Mouse (Mus musculus) erythroid progenitor cell, adult 5-6 weeks (primary cell): ENCODE measurements around the gene Lamc2. TPM values are rescaled to one million over a fixed set of nuclear protein-coding genes. Genes with fewer than 3 reads are reported as not detected.
A peak's percentile ranks its signal among the peaks of the same experiment; 100 is the strongest.
"Not testable (repeated sequence)": the region's sequence is repeated elsewhere in the genome, so short reads cannot be mapped to it uniquely, and the experiment has no call there.

ENCODE experiments used
- ATAC-seq: replicated peaks from 2 replicates; pipeline ENCODE4 v1.8.0; 2016; ENCODE audit warnings: moderate number of reproducible peaks, mild to moderate bottlenecking, moderate TSS enrichment, inconsistent platforms; ENCODE audit not compliant: poor library complexity, low FRiP score, severe bottlenecking
- total RNA-seq, 2 experiments: library from RNA; stranded (forward) in 1 of 2; stranded (reverse) in 1 of 2; fragments of 150-400 nt in 1 of 2; fragments of 186-747, 209-891 nt in 1 of 2; gene quantifications; 2 replicates each; pipeline versions ENCODE4 v1.2.3 to v1.2.4; 2015 to 2017; ENCODE audit warnings: low replicate concordance in 2 of 2

The Lamc2 gene
- total RNA-seq, 2 experiments from 2014 or later = not detected

DNA sequence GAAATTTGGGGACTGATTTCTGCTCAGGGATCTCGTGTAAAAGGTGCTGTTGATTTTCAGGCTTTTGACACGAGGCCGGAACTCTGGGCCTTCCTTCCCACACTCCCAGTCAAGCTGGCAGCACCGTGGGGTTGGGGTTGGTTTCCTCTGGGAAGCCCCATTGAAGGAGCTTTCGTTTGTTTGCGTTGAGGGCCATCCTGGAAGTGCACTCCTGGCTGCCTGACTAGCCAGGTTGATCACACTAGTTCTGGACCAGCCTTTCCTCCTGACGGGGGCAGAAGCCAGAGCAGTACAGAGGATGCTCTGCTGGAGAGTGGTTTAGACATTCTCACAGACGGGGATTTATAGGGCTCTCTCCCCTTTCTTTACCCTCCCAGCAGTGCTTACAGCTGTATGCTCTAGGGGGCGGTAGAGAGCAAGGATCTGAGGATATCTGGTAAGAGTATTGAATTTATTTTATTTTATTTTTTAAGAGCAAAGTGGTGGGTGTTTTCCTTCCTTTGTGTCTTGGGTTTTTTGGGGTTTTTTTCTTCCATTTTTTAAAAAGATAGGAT lies 84.8 kb downstream of the Lamc2 start:
- no peak for ATAC-seq

DNA sequence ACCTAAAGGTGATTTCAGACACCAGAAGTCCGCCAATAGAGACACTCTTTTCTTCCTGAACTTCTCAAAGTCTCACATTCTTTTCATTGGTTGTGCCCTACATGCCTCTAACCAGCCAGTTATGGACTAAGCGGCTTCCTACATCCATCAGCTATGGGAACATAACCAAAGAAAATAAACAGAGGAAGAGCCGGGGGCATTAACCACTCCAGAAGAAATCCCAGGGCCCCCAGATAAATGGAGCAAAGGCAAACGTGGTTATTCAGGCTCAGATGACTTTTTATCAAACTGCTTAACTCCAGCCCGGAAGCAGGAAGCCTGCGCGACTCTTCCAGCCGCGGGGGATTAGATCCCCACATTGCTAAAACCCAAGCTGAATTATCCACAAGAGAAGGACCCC lies 85.3 kb downstream of the Lamc2 start:
- no peak for ATAC-seq

DNA sequence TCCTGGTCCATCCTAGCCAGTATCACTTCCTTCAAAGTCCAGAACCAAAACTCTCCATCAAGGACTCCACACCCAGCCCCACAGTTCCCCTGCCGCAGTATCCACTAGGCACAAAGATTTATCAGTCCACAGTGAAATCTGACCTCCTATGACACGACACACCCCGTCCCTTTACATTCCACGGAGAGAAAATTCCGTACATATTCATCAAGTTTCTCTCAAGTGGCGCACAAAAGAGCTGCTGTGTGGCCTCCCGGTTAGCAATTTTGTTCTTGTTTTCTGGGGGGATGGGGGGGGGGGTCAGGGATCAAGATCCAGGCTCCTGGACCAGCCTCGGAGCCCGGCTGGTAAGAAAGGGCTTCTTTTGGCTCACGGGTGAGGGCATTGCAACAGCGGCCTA lies 87.7 kb downstream of the Lamc2 start:
- ATAC-seq = no peak

DNA sequence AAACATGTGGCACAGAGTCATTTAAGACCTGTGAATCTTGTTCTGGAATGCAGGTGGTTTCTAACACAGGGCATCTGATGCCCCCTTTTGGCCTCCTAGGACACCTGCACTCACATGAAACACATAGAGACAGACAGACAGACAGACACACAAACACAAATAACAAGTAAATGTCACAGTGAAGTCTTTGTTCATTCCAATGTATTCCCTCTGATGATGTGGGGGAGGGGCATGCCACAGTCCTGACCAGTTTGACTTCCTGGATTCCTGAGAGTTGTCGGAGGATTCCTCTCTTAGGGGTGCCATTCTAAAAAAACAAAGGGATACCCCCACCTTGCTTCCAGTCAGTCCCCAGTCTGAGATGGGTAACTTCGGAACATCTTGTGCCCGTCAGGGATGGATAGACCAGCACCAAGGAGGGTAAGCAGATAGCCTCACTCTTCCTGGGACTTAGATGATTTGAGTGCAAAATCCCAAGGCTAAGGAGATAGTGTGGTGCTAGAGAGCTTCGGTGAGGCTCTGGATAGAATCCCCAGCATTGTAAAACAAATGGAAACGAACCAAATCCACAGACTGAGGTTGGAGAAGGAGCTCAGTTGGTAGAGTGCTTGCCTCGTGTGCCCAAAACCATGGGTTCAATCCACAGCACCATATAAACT lies 89.1 kb downstream of the Lamc2 start:
- no peak for ATAC-seq

DNA sequence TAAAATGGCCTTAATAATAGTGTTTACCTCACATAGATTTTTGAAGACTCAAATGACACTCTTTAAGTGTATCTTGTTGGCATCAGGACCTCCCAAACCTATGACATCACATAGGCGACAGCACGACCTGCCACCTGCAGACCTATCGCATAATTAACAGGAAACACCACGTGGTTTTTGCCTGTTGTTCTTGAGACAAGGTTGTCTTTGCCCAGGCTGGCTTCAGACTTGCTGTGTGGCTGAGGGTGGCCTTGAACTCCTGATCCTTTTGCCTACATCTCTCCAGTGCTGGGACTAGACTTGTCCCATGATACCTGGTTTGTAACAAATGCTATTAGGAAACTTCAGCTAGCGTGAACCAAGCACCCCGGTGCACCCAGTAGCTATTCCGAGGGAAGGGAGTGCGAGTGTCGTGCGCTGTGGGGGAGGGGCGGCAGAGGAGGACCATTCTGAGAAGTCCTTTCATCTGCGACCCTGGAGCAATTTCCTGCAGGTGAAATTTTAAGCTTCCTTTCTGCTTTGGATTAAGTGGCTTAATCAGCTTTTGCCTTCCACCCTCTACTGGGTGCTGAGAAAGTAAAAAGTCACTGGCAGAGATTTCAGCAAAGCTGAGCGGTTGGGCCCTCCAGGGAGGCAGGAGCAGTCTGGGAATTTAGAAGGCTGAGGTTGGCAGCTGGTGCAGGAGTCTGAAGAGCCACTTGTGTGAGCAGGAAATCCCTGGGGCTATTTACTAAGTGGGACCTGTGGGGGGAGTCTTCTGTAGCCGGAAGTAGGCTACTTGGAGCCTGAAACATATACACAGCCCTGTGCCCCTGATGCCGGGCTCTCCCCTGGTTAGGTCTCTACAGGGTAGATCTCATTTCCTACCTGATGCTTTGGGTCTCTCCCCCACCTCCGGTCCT lies 90.2 kb downstream of the Lamc2 start:
- no peak for ATAC-seq

DNA sequence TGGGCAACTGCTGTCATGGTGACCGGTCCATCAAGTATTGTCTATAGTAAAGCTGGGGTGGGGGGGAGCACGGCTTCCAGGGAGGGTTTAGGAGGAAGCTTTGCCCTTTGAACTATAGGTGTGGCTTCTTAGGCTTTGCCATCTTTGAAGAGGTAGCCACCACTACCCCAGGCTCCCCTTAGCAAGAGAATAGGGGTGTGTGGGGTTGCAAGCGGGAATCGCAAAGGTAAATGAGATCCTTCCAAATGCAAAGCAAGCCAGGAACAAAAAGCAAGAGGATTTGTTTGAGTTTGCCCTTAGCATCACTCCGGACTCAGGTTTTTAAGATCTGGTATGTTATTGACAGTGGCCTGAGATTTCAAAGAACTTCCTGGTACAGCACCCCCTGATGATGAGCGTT lies 90.9 kb downstream of the Lamc2 start:
- no peak for ATAC-seq

DNA sequence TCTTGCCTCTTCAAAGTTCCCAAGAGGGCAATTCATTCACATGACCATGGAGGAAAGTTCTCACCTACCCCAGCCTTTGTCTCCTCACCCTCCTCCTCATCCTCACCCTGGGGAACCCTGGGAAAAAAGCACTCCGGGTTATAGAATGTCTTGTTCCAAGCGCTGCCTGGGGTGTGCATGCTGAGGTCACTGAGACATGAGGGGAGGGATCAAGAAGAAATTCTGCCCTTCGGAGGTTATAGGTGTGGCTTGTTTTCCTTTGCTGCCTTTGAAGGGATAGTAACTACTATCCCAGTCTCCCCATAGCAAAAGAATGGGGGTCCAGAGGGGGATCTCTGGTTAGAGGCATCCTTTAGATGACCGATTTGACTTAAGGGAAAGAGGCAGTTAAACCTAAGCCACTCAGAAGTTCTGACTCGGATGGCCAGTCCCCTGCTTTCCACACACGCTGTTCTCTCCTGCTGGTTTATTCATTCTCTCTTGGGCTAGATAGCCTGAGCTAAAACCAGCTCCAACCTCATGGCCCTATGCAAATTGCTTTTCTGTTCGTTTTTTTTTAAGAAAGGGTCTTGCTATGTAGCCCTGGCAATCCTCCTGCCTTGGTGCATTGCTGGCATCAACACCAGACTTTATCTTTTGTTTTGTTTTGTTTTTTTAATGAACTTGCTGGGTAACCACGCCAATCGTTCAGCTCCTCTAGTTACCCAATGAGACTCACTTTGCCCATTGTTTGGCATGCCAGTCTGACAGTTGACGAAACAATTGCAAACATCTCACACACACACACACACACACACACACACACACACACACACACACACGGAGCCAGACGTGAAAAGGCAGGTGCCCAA lies 91.8 kb downstream of the Lamc2 start:
- no peak for ATAC-seq

DNA sequence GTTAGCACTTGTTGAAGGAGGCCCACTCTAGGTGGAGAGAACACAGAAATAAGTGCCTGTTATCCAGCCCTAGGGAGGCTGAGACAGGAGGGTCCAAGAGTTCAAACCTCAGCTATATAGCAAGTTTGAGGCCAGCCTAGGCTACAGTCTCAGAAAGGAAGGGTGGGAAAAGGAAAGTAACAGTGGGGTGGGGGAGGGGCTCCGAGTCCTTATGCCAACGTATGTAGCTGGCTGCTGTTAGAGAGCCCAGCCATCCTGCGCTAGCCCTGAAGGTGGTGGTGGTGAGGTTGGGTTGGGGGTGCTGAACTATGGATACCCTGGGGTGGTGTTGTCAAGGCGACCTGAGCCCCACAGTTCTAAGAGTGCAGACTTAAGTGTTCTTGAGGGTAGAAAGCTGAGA lies 92.7 kb downstream of the Lamc2 start:
- no peak for ATAC-seq

DNA sequence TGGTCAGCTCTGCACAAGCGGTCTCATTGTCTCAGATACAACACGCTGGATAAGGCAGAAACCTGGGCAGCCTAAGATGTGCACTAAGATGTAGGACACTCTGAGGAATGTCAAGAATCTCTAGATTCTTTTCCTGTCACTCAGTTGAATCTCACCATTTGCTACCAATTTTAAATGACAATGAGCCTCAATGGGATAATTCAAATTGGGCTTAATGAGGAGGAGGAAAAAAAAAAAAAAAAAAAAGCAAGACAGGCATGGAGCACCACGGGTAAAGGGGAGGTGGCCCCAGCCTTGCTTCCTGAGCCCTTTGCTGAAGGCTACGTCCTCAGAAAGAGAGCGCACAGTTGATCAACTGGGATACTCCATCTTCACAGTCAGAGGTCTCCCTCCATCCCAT lies 93.1 kb downstream of the Lamc2 start:
- no peak for ATAC-seq

DNA sequence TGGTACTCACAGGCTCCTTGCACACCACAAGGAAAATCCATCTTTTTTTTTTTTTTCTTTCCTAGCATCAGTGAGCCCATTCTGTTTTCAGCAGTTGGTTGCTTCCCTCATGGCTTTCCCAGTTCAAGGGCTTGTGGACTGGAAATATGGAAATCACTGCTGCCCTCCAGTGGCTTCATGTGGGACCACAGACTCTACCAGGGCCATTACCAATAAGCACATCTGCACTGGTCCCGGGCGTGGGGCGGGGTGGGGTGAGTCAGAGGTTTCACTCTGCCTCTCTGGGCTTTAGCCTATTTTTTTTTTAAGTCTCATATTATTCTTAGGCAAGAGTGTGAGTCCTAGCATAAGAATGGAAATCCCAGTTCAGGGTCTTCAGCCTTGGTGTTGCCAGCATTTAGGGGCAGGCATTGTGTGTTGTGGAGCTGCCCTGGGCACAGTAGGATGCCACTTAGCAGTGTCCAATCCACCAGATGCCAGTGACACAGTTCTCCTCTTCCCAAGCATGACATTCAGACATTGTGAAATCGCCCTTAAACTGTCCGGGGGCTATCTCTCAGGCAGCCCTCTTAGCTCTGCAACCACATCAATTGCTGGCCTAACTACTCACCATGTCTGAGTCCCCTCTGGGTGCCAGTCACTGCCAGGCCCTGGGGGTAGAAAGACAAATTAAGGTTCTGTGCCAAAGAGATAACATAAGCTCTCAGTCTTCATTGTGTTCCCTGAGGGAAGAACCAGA lies 93.8 kb downstream of the Lamc2 start:
- 0 out of 2 replicates have a peak, but pooled peaks have one; percentile 42 for ATAC-seq

DNA sequence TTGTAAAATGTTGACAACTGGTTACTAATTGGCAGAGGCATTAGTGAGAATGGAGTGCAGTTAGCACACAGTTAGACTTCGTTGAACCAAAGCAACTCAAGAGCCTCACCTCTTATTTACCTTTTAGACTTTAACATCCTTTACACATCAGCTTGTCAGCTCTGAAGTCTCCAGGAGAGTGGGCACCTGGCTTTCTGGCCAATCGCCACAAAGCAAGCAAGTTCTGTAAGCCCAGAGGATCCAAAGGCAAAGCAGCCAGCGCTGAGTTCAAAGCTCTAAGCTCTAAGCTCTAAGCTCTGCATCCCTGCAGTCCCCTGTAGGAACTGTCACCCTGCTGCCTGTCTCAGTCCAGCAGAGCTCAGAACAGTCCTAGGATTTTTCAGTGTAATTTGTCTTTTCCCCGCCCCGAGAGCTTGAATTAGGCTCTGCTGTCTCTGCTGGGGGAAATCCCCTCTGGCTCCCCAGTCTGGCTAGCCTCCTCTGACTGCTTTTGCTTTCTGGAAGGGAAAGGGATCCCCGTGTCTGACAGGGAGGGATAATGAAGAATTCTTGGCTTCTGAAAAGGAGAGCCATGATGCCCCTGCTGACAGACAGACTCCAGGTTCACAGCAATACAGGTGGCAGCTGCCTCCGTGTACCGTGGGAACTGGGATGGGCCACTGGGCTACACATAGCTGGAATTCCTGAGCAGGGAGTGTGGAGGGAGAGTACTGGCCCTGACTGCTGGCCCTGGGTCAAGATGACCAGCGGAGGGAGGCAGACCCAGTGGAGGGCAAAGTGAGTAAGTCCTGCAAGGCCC lies 94.6 kb downstream of the Lamc2 start:
- ATAC-seq = no peak

DNA sequence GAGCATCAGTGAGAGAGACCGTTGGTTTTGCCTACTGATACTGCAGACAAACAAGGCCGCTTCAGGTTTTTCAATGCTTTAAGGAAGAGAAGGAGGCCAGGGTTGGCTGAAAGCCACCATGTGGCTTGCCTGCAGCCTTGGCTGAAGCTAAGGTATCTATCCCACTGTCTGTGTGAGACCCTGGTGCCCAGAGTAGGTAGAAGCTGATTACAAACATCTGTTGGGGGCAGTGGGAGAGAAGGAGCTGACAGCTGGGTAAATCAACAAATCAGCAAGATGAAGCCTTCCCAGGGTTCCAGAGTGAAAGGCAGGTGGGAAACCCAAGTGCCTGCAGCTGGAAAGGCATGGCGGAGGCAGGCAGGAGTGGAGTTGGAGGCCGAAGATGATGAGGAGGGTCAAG lies 95.4 kb downstream of the Lamc2 start:
- no peak for ATAC-seq

DNA sequence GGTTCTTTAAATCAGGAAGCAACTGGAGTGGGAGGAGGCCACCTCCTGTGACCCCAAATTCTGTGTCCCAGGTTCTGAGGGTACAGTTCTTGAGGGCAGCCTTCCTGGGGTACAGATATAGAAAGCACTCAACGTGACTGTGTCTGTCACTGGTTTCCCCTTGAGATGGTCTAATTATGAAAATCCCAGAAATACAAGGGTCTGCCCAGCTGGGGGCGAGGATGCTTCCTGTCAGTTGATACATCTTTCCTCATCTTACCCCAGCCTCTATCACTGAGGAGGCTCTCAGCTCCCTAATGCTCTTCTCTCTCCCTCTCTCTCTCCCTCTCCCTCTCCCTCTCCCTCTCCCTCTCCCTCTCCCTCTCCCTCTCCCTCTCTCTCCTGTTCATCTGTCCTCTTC lies 96.2 kb downstream of the Lamc2 start:
- ATAC-seq = no peak

DNA sequence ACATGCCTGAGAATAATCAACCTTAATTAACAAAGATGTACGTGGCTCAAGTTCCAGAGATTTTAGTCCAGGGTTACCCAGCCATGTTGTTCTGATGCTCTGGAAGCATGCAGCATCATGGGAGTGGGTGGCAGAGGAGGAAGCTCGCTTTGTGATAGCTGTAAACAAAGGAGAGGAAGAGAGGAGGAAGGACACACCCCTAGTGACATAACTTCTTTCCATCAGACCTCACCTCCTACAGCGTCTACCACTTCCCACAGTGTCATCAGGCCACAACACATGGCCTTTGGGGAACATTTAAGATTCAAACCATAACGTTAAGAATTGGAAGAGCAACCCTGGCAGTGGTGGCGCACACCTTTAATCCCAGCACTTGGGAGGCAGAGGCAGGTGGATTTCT lies 98.5 kb downstream of the Lamc2 start:
- no peak for ATAC-seq

DNA sequence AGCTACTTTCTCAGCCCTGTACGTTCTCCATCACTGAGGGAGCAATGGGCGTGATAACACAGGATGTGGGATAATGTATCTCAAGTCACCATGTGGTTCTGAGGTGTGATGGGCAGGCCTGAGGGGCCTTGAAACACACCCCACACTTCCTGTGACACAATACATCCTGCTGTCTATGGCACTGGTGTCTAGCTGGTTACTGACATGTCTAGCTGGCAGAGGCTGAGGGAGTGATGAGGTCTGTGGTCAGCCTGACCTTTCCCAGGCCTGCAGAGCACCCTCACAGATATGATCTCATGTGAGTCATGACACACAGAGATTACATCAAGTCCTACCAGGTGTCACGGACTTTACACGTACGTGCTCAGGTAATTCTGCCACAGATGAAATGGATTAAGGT lies 101.0 kb downstream of the Lamc2 start:
- no peak for ATAC-seq

DNA sequence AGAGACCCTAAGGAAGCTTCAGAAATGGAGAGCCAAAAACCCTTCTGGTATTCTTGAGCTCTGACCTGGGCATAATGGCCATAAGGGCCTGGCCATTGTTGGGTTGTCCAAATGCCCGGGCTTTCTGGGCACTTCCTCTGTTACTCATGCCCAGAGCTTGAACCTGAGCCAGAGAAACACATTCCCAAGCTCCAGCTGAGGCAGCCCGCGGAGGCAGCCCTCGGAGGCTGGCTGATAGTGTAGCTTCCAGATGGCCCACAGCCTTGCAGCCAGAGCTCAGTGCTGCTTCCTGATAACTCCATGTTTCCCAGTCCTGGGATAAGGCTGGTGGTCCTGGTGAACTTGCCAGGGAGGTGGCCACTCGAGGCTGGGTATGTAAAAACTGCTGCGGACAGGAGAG lies 102.1 kb downstream of the Lamc2 start:
- ATAC-seq = no peak

DNA sequence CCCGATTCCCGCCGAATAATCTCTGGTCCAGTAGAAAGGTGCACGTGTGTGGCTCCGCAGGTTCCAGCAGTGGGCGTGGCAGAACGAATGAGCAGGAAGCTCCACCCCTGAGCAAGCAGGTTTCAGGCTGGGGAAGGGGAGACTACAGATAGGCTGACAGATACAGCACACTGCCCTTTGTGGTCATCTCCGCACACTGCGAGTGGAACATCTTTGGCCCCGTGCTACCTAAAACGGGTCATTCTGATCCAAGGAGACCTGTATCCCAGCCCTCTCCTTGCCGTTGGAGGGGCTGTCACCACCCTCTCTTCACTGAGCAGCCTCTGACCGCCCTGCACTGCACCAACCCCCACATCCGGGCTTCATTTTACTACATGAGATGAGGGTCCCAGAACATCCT lies 103.0 kb downstream of the Lamc2 start:
- ATAC-seq = not testable (repeated sequence)

DNA sequence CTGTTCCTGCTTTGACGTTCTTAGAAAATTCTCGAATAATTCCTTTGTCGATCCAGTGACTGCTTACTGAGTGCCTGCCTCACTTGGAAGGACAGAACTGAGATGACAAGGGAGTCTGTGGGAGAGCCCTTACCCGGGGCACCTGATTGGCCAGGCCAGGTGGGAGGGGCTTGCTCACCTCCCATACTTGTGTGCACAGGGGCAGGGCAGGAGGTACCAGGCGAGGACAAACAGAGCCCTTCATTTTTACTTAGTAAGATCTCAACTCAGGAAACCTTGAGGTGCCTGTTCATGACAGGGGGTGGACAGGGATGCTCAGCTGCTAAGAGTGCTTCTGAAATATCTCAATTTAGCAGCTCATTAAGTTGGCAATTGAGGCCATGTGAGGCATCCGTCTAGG lies 110.3 kb downstream of the Lamc2 start:
- ATAC-seq = no peak
